Mouse (Mus musculus) layer of hippocampus, adult 9-10 months (tissue): ENCODE measurements at regions not wholly inside any gene's neighbourhood (a gene's known extent, or its start where the extent isn't known, plus 50 kb on each side); places are given as distances from the start of the nearest gene placed in this dataset.
"Not testable (repeated sequence)": the region's sequence is repeated elsewhere in the genome, so short reads cannot be mapped to it uniquely, and the experiment has no call there.

Experiments used
- DNase-seq: peaks from one replicate; pipeline ENCODE4 v3.0.0; 2022; ENCODE audit warnings: low spot score

DNA sequence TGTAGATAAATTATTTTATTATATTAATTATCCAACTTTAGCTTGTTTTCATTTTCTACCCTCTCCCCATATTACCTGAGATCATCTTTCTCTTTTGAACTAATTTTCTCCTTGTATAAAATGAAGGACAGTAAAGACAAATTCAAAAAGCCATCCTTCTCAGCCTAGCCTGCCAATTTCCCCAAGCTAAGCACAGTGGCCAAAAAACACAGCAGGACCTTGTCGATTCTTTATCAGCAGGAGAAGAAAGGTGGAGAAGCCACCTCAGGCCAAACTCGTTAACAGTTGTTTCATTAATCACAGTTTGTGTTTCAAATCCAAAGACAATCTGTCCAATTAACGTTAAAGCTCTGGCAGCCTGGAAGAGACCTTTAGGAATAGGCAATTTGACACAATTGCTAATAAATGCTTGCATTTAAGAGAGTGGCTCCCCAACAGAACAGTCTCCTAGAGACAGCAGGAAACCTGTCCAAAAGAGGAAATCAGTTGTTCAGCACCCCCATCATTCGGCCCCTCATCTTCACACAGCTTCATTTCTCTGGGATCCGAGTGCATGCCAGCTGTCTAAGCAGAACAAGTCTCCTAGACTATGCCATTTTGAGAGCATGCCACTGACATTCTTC lies 135.7 kb upstream of the Tlr4 start:
- DNase-seq: no peak

DNA sequence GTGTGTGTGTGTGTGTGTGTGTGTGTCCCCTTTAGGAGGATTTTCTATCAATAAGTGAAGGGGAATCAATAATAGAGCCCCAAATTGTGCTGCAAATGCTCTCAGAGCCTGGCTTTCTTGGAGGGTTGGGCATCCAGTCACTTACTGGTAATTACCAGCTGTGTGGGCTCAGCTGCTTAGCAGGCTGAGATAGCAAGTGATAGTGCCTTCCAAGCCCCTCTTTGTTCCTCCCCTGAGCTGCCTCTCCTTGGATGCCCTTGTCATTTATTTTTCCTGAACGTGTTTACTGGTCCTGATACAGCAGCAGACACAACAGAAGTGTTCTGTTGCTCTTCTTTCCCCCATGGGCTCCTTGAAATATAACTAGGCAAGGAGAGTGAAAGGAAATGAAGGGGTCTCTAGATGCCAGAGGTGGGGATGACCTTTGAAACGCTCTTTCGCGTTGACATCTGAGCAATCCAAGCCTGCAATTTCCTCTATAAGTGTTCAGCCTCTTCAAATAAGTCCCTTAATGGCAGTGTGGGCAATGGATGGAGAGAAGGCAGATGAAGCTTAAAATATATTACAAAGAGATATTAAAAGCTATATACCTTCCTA lies 133.3 kb upstream of the Tlr4 start:
- DNase-seq: no peak

DNA sequence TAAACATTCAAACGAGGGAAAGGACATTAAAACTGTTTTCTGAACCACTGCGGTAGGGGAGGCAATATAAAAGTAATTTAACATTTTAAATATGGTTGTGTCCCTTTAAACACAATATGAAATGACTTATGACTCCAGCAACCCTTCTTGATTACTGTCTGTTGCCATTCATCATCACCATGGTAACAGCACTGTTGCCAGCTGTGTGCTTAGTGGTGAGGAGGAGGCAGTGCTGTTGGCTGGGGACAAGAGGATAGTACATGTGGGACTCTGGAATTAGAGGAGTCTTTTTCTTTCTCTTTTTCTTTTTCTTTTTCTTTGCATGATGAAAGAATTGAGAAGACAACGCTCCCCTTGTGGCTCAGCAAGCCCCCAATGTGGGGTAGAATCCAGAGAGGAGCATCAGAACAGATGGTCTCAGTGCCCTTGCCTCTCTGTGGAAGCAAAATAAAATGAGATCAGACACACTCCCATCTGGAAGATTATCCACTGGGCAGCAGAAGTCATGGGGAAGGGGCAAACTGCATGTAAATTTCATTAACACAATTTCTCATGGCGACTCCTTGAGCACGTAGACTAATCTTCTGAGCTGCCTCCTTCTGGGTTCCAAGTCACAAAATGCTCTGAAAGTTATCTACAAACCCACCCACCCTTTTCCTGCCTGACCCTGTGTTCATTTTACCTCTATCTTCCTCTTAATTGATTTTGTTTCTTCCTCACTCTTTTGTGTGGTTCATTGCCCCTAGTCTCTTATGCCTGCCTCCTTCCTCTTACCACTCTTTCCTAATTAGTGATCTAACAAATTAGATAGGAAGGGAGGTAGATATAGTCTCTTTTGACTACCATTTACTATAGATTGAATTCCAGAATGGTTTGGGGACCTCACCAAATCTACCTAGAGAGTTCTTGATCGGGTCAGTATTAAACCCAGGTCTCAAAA lies 111.3 kb upstream of the Tlr4 start:
- no peak for DNase-seq

DNA sequence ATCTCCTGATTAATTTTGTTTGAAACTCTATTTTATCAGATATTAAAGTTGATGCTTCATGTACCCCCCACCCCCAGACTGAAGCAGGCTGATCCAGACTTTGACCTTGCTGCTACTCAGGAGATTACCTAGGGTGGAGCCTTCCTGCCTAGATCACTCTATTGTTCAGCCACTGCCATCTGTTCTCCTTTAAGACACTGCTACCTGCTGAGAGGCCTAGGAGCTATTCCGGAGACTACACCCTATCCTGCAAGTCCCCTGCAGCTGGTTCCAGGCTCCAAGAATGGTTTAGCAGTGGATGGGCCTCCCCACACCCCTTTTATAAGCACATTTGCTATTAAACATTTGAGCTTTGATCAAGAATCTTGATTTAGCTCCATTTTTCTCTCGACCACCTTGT lies 90.0 kb upstream of the Tlr4 start:
- no peak for DNase-seq

DNA sequence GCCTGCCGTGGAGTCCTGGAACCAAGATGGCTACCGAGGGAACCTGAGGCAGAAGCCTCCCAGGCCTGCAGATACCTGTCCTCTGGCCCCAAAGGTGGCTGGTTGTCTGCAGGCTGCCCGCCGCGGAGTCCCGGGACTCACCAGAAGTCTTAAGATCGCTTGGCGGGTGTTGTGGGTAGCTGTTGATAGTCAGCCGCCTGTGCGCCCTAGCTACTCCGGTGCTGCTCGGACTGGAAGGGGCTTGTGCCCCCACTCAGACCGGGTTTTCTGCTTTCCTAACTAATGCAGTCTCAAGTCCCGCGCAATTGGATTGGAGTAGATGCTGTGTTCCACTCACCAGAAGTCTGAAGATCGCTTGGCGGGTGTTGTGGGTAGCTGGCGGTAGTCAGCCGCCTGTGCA lies 84.0 kb upstream of the Tlr4 start:
- not testable (repeated sequence) for DNase-seq

DNA sequence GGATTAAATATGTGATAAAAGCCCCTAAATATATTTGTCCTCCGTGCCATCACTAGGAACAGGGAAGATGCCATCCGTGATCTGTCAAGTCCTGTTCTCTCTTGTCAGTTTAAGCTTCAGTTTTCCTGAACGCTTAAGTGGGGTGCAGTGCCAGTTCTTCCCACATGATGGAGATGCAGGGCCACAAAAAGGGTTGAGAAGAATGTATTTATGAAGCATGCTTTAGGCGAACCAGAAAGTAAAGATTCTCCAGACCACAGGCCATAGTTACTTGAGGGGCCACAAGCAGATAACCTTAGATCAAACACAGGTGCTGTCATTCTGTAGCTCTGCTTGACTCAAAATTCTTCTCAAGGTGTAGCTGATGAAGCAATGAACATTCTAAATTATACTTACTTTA lies 58.6 kb upstream of the Tlr4 start:
- DNase-seq: peak; percentile 51
